Mouse (Mus musculus): ENCODE results near the gene Gm28729.

Gm28729 gene

DNA sequence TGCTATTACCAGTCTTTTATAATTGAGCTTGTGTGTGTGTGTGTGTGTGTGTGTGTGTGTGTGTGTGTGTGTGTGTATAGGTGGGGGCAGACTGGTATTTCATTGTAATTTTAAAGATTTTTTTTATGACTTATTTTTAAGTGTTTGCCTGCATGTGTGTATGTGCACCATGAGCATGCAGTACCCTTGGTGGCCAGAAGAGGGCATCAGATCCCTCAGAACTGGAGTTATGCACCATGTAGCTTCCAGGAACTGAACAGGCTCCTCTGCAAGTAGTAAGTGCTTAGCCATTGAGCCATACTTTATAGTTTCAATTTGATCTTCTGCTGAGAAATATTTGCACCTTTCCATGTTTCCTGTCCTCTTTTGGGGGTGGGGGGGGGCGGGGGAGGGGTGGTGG lies 63.5 kb downstream of the Gm28729 start:
- no peak for DNase-seq (ENCODE audit: low spot score in 2 of 2)

GRCm38 (mm10) chr9:96460117-96460865 lies 64.8 kb downstream of the Gm28729 start:
- no peak for DNase-seq (ENCODE audit: low spot score in 2 of 2)

DNA sequence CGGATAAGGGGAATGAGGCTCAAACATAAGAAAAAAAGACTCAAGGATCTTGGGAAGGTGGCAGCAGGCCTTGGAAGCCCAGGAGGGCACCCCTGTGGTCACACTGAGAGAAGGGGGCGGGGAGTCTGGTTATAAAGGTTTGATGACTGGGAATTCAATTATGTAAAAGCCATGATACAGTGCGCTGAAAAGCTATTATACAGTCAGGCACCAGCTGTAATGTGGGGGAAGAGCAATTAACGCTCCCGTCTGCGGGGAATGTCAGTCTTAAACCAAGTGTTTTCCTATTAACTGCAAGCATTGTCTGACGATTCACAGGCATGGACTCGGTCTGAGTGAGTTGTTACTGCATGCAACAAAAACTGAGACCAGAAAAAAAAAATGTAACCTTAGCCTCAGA lies 69.4 kb downstream of the Gm28729 start:
- no peak for DNase-seq (ENCODE audit: low spot score in 2 of 2)

DNA sequence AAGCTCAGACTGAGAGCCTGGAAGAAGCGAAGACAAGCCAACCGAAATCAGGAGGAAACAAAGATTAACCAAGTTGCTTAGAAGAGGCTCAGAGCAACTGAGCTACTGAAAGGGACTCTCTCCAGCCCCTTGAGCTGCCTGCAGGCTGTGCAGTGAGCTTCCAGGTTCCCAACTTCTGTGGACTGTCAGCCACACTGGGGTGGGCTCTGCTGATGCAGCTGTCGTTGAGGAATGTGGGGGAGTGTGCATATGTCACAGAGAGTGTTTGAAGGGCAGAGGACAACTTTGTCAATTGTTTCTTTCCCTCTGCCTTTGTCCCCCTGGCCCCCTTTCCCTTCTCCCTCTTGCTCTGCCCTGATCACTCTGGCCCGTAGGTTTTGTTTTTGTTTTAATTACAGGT lies 72.1 kb downstream of the Gm28729 start:
- no peak for DNase-seq (ENCODE audit: low spot score in 2 of 2)

DNA sequence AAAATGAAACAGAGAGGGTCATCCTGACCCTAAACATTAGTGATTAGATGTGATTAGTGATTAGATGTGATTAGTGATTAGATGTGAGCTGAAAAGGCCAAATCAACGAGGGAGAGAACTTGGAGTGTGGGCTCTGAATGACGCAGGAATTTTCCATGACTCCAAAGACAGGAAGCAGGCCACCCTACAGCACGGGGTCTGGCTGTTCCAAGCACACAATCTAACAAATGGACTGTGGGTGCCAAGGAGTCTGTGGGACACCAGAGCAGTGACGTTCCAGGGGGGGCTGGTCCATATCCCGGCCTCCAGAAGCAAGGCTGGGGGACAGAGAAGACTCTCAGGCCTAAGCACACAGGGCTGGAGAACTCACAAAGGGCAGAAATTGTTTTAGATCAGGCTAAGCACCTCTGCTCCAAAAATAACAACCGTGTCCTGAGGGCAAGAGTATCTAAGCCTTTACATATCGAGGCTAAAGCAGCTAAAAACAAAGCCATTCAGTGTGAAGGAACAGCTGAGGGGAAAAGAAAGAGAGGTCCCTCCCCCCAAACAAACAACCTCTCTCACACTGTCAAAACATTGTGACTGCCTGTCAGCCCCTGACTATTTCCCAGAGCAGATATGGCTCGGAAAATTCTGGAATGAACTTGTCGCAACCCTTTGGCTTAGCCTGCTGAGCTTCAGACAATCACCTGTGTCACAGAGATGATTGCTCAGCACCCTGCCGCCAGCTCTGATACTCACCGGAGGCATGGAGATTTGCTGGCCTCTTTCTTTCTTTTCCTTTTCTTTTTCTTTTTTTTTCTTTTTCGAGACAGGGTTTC lies 74.0 kb downstream of the Gm28729 start:
- no peak for DNase-seq (ENCODE audit: low spot score in 2 of 2)

DNA sequence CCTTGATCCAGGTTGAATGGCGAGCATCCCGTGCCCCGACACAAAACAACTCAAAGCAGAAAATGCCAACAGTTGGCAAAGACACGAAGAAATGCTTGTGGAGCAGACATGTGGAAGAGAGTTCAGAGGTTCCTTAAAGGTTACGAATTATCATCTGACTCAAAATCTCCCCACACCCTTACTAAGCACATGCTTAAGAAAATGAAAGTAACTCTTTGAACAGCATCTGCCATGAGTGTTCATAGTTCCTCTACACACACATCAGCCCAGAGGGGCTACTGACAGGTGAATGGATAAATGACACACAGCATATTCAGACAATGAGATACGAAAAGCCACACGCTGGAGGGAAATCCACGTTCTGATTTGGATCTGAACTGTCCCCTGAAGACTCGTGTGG lies 75.5 kb downstream of the Gm28729 start:
- DNase-seq (ENCODE audit: low spot score in 2 of 2) = no peak

DNA sequence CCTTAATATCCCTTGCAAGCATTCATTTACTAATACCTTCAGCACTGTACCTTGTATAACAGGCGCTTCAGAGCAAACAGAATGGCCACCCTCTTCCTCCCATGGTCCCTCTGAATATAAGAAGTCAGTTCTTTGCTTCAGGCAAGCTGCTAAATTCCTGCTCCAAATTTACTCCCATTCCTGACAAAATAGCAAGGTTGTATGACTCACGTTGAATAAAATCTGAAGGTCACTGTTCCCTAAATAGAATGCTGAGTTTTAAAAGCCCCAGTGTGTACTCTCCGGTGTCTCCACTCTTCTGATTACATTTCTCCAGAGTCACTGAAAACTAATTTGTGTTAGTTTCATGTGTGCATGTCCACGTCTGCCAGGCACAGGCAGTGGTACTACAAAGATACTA lies 79.7 kb downstream of the Gm28729 start:
- no peak for DNase-seq (ENCODE audit: low spot score in 2 of 2)

DNA sequence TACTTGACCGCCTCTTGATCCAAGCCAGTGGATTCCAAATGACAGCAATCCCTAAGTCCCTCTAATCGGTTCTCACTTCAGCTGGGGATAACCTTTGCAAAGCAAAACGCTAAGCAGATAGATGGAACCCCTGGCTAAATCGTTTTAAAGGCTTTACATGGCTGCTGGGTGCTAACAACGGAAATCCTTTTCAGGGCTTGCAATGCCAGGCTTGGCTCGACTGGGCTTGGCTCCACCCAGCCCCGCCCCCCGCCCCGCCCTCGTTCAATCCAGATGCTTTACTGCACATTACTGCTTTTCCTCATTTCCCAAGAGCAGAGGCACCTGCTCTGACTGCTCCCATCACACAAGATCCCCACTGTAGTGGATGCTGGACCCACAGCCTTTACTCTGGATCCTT lies 83.0 kb downstream of the Gm28729 start:
- no peak for DNase-seq (ENCODE audit: low spot score in 2 of 2)

- DNase-seq (ENCODE audit: low spot score in 2 of 2) = peak in 1 of 2 experiments; percentile 32
These were observed 86.7 kb downstream of the Gm28729 start for GRCm38 (mm10) chr9:96438334-96438871.

DNA sequence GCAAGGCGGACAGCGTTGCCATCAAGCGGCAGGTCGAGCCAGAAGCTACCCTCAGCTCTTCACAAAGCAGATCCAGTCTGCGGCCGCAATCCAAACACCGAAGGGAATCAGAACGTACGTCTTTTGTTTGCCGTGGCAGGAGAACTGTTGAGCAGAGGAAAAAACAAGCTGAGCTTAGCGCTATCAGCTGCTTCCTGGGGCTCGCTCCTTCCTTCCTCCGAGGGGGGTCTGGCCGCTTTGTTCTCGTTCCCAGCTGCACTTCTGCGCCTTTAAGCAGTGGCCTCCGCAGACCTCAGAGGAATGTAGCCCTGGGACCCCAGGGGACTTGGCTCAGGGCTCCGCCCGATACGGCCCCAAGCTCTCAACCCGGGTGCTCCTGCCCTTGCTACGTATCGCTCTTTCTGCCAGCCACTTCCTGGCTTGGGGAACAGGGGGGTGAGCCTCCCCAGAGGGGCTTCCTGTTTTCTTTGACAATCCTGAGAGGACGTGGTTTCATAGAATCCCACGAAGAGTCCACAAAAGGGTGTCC lies 87.2 kb downstream of the Gm28729 start:
- DNase-seq (ENCODE audit: low spot score in 2 of 2) = peak; percentile 39 to 49

- DNase-seq (ENCODE audit: low spot score in 2 of 2) = peak in 1 of 2 experiments; percentile 23
These were observed 87.9 kb downstream of the Gm28729 start for GRCm38 (mm10) chr9:96436901-96437804.

All from urinary bladder, postnatal 36 days (tissue).